Mouse (Mus musculus) lung, embryonic 15.5 days (tissue): ENCODE measurements around the gene Pold1. TPM values are rescaled to one million over a fixed set of nuclear protein-coding genes. Genes with fewer than 3 reads are reported as not detected.

ENCODE experiments used
- ATAC-seq: fragments of 200-750 bp; cut with Nextera tagmentation; 2 replicates; pipeline ENCODE4 v1.8.0; 2017; ENCODE audit warnings: moderate number of reproducible peaks, borderline replicate concordance; ENCODE audit not compliant: low FRiP score, low TSS enrichment; ENCODE audit errors: extremely low read depth
- H3K27ac ChIP-seq: fragments of 300-500 bp; sonication (generic); 2 replicates; pipeline ENCODE4 v1.5.1; 2015; ENCODE audit warnings: moderate library complexity, mild to moderate bottlenecking, inconsistent platforms
- H3K27me3 ChIP-seq: fragments of 300-500 bp; sonication (generic); 2 replicates; pipeline ENCODE4 v1.6.1; 2015; ENCODE audit warnings: inconsistent platforms
- H3K36me3 ChIP-seq: fragments of 300-500 bp; sonication (generic); 2 replicates; pipeline ENCODE4 v1.6.1; 2015; ENCODE audit warnings: inconsistent platforms
- H3K4me1 ChIP-seq: fragments of 300-500 bp; sonication (generic); 2 replicates; pipeline ENCODE4 v1.6.1; 2015; ENCODE audit warnings: inconsistent platforms
- H3K4me2 ChIP-seq: fragments of 300-500 bp; sonication (generic); 2 replicates; pipeline ENCODE4 v1.6.1; 2015; ENCODE audit warnings: inconsistent platforms, mild to moderate bottlenecking, moderate library complexity
- H3K4me3 ChIP-seq: fragments of 300-500 bp; sonication (generic); 2 replicates; pipeline ENCODE4 v1.5.1; 2015; ENCODE audit warnings: mild to moderate bottlenecking, inconsistent platforms
- H3K9ac ChIP-seq: fragments of 300-500 bp; sonication (generic); 2 replicates; pipeline ENCODE4 v1.6.1; 2015; ENCODE audit warnings: inconsistent platforms
- H3K9me3 ChIP-seq: fragments of 300-500 bp; sonication (generic); 2 replicates; pipeline ENCODE4 v1.6.1; 2016; ENCODE audit warnings: inconsistent platforms
- WGBS: fragments of 180-500 bp; shearing (Covaris S2); methylation state at CpG from one replicate; pipeline ENCODE4 v1.1.7; 2015; 5-methylcytosine and 5-hydroxymethylcytosine counted together
- polyA plus RNA-seq: library from polyadenylated mRNA; unstranded; fragments of >200 nt; fragmentation: Nextera tagmentation; extraction: Ambion mirVana; gene quantifications from 2 replicates; pipeline ENCODE4 v1.2.1, GENCODE M21; 2015

Pold1 gene
- polyA plus RNA-seq, 1 experiment from 2014 or later = 112 TPM

DNA sequence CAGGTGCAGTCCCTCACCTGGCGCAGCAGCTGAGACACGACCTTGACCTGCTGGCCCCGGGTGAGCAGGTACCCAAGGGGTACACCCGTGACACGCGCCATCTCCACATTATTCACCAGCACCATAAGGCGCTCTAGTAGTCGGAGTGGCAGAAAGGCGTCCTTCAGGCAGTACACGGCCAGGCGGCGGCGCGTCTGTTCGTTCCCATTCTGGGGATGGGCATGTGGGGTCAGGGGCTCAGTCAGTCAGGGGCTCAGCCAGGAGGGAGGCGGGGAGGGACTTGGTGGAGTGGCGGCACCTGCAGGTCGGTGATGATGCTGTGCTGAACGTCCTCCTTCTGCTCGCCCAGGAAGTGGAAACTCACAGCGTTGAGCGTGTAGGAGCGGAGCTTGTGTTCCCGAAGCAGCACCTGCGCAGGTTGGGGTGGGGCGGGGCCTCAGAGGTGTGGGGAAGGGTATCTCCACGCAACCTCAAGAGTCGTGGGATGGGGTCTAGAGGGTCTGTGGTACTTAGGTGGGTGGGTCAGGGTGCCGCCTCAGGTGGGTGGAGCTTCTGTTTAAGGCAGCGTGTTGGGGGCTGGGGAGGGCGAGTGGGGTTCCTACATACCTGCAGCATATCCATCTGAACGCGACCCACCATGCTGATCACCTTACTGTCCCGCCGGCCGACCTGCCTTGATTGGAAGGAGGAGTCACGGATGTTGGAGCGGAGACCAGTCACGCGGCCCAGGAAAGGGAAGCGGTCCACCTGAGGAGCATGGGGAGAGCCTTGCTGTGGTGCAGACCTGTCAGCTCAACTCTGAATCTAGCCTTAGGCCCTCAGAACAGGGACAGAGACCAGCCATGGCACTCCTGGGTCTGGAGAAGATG lies 9.7 kb downstream of the Pold1 start:
- H3K4me2 ChIP-seq = no peak overlapping the region
- H3K27me3 ChIP-seq = no peaks in the 10 kb centered on the region
- no peaks in the 10 kb centered on the region for H3K4me1 ChIP-seq
- ATAC-seq = no peak
- H3K9me3 ChIP-seq = no peaks in the 10 kb centered on the region
- H3K9ac ChIP-seq = no peak overlapping the region
- H3K4me3 ChIP-seq = no peak overlapping the region
- 88% methylated on average over 41 of the region's 41 CpGs for WGBS
- peaks cover 76% of the 10 kb centered on the region for H3K36me3 ChIP-seq
- H3K27ac ChIP-seq = no peak overlapping the region

DNA sequence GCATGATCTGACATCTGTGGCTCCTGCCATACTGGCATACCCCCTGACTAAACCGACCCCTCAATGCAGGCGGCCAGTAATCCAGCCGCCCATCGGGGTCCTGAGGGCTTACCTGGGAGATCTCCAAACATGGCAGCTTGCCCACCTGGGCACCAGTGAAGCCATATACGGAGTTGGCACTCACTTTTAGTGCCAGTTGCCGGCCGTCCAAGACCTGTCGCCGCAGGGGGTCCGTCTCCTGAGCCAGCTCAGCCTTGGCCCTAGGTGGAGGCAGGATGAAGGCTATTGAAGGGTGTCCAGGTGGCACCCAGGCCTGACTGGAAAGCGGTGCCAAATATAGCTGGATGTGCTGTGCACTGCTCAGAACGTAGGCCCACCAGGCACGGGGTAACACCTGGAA lies 11.2 kb downstream of the Pold1 start:
- Histone ChIP-seq H3K4me1 (no peaks in the 10 kb centered on the region), H3K27me3 (no peaks in the 10 kb centered on the region), H3K4me2 (no peak overlapping the region), H3K36me3 (peaks cover 84% of the 10 kb centered on the region), H3K9me3 (no peaks in the 10 kb centered on the region), H3K9ac (no peak overlapping the region), H3K4me3 (no peak overlapping the region), H3K27ac (no peak overlapping the region)
- 92% methylated on average over 13 of the region's 13 CpGs for WGBS
- no peak for ATAC-seq

DNA sequence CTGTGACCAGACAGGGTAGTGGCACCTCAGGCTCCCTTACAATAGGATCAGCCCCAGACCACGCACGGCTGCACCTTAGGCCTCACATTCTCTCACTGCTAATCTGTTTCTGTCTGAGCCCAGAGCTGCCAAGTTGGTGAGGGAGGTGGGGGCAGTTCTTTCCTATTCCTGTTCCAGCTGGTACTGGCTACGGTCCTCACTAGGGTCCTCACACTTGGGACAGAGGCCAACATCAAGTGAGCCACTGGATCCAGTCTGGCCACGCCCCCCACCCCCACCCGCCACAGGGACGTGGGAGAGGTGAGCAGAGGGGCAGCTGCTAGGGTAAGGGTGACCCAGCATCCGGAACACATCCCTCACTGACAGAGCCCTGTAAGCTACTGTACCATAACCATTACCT lies 11.6 kb downstream of the Pold1 start:
- peaks cover 81% of the 10 kb centered on the region for H3K36me3 ChIP-seq
- no peaks in the 10 kb centered on the region for H3K4me1 ChIP-seq
- no peak overlapping the region for H3K9ac ChIP-seq
- no peak overlapping the region for H3K4me2 ChIP-seq
- WGBS = 68% methylated on average over 7 of the region's 7 CpGs
- no peaks in the 10 kb centered on the region for H3K9me3 ChIP-seq
- H3K4me3 ChIP-seq = no peak overlapping the region
- ATAC-seq = no peak
- no peaks in the 10 kb centered on the region for H3K27me3 ChIP-seq
- no peak overlapping the region for H3K27ac ChIP-seq

DNA sequence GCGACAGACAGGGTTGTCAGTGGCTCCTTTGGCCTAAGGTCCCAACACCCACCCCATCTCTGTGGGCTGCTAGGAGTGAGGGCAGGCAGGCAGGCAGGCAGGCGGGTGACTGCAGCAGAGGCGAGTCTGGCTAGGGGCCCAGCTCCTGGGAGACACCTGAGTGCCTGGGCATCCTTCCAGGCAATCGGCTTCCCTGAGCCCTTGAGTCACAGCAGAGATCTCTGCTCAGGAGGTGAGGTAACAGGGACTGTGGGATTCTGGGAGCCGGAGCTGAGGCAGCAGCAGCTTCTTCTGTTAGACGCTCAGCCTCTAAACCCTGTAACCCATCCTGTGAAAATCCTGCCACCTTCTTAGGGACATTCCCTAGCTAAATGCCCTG lies 12.1 kb downstream of the Pold1 start:
- Histone ChIP-seq H3K9me3 (no peaks in the 10 kb centered on the region), H3K4me1 (no peaks in the 10 kb centered on the region), H3K27ac (no peak overlapping the region), H3K27me3 (no peaks in the 10 kb centered on the region), H3K9ac (no peak overlapping the region), H3K4me2 (no peak overlapping the region), H3K36me3 (peaks cover 79% of the 10 kb centered on the region), H3K4me3 (no peak overlapping the region)
- WGBS = 80% methylated on average over 6 of the region's 6 CpGs
- ATAC-seq = no peak

DNA sequence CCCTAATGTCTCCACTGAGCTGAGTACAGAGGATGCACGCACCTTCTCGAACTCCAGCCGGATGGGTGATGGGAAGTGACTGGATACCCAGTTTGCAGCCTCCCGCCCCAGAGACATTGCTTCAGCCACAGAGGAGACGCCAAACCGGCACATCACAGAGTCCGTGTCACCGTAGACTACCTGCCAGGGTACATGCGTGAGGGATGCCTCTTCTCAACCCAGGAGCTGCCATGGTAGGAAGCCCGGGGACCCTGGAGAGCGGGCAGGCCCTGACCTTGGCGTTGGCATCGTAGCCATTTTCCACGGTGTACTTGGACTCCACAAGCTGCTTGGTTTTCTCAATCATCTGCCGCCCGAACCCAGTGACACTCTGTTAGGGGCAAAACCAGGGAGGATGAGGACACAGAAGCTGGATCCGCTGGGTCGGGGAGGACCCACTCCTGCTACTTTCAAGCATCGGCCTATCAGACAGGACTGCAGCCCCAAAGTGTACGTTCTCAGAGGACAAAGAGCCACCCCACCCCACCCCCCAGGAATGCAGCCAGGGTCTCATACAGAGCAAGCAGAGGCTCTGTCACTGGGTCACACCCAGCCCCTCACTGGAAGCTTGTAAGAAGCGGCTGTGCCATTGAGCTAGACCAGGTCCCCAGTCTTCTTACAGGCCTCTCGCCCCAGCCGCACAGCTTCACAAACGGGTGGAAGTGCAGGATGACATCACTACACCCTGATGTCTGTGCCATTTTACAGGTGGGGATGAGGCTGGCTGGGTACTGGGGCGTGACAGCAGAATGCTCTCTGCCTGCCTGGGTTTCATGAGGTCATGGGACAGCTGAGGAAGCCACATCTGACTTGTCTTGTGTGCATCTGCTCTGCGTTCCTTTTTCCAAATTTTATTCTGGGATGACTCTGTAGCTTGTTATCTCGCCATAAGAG lies 12.7 kb downstream of the Pold1 start:
- Histone ChIP-seq H3K9me3 (no peaks in the 10 kb centered on the region), H3K27ac (no peak overlapping the region), H3K36me3 (peaks cover 72% of the 10 kb centered on the region), H3K27me3 (no peaks in the 10 kb centered on the region), H3K9ac (no peak overlapping the region), H3K4me3 (no peak overlapping the region), H3K4me2 (no peak overlapping the region), H3K4me1 (no peaks in the 10 kb centered on the region)
- ATAC-seq = no peak
- 90% methylated on average over 27 of the region's 27 CpGs for WGBS

DNA sequence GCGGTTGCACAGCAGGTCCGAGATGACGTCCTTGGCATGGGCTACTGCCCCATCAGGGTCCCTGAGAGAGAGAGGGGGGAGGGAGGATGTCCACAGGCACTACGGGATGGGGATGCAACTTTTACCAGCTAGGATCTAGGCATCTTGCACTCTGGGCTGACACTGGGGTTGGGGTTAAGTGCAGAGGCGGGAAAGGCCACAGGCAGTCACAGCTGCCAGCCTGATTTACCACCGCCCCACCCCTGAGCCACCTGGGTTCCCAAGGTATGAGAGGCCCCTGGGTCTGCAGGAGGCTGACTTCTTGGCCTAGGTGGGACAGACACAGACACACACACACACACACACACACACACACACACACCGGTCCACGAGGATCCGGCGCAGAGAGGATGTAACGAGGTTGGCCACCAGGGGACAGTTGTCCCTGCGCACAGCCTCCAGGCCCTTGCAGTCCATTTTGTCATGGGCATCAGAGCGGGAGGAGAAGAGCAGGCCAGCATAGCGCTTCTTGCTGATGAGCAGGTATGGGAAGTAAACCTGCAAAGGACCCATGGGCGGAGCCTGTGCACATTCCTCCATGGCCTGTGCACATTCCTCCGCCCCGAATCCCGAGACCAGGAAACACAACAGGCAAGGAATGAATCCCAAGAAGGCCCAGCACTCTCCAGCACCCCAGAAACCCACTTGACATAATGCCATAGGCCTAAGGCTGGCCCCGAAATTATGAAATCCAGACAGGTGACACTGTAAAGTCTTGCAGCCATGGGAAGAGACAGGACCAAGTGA lies 13.8 kb downstream of the Pold1 start:
- no peak overlapping the region for H3K27ac ChIP-seq
- no peak overlapping the region for H3K4me2 ChIP-seq
- H3K9me3 ChIP-seq = no peaks in the 10 kb centered on the region
- H3K27me3 ChIP-seq = no peaks in the 10 kb centered on the region
- 79% methylated on average over 19 of the region's 19 CpGs for WGBS
- no peak for ATAC-seq
- no peaks in the 10 kb centered on the region for H3K4me1 ChIP-seq
- H3K36me3 ChIP-seq = peaks cover 63% of the 10 kb centered on the region
- H3K4me3 ChIP-seq = no peak overlapping the region
- no peak overlapping the region for H3K9ac ChIP-seq

DNA sequence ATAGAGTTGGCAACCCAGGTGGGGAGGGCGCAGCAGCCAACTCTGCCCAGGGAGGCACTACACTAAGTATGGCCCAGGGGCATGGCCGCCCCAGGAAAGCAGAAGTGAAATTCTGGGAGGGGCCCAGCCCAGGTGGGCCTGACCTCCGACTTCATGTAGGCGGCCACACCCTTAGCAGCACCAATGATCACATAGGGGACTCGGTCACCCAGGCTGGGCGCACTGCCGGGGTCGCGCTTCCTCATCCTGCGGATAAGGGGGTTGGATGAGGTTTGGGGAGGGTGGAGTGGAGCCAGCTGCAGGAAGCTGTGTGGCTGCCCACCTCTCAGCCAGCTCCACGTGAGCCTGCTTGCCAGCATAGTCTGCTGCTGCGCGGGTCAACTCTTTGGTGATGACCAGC lies 14.4 kb downstream of the Pold1 start:
- Histone ChIP-seq H3K4me3 (no peak overlapping the region), H3K4me1 (no peaks in the 10 kb centered on the region), H3K9me3 (no peaks in the 10 kb centered on the region), H3K27ac (no peak overlapping the region), H3K36me3 (peaks cover 57% of the 10 kb centered on the region), H3K4me2 (no peak overlapping the region), H3K27me3 (peaks cover 3% of the 10 kb centered on the region; the same call in 1 of the 2 replicates), H3K9ac (no peak overlapping the region)
- no peak for ATAC-seq
- 89% methylated on average over 13 of the region's 13 CpGs for WGBS

DNA sequence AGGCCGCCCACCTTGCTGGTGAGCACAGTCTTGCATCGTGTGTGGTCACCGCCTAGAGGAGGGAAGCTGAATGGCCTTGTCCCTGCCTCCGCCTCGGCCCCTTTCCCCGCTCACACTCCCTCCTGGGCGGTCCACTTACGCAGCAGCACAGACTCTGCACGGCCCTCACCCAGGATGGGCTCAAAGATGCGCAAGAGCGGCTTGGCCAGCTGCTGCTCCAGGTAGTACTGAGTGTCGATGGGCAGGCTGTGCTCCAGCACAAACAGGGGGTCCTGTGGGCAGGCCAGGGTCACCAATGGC lies 15.0 kb downstream of the Pold1 start:
- 80% methylated on average over 12 of the region's 12 CpGs for WGBS
- Histone ChIP-seq H3K27ac (no peak overlapping the region), H3K9me3 (no peaks in the 10 kb centered on the region), H3K27me3 (peaks cover 8% of the 10 kb centered on the region), H3K9ac (no peak overlapping the region), H3K4me2 (no peak overlapping the region), H3K36me3 (peaks cover 52% of the 10 kb centered on the region), H3K4me1 (no peaks in the 10 kb centered on the region), H3K4me3 (no peak overlapping the region)
- ATAC-seq = no peak

DNA sequence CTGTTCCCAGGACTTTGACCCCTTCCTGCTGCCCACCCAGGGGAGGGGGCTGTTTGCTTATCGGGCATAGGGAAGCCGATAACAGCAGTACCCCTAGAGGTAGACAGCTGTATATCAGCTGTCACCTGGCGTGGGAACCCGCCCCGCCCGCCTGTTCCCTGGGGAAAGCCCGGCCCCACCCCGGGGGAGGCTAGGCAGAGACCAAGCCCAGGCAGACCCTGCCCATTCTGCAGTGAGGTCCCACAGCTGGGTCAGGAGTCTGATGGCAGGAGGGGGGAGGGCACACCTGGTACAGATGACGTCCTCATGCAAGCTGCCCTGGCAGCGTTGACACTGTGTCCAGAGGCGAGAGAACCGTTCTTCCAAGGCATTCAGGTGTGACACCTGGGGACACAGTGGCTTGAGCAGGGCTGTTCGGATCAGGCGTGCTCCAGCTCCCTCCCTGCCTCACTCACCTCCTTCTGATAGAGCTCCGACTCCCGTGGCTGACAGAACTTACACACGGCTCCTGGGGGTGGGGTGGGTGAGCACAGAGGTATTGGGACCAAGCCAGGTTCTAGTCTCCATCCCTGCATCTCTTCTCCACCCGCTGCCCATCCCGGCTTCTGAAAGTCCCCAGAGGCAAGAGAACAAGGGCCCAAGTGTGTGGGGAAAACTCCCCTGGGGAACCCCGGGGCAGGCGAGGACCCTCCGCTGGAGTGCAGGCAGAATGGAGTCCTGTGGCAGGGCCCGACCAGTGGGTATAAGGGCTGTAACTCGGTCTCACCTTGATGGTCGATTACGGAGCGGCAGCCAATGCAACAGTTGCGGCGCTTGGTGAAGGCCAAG lies 15.5 kb downstream of the Pold1 start:
- no peaks in the 10 kb centered on the region for H3K9me3 ChIP-seq
- no peak for ATAC-seq
- no peak overlapping the region for H3K4me2 ChIP-seq
- H3K4me1 ChIP-seq = no peaks in the 10 kb centered on the region
- H3K27me3 ChIP-seq = peaks cover 13% of the 10 kb centered on the region
- H3K36me3 ChIP-seq = peaks cover 46% of the 10 kb centered on the region
- H3K9ac ChIP-seq = no peak overlapping the region
- H3K27ac ChIP-seq = no peak overlapping the region
- WGBS = 80% methylated on average over 29 of the region's 29 CpGs
- no peak overlapping the region for H3K4me3 ChIP-seq

DNA sequence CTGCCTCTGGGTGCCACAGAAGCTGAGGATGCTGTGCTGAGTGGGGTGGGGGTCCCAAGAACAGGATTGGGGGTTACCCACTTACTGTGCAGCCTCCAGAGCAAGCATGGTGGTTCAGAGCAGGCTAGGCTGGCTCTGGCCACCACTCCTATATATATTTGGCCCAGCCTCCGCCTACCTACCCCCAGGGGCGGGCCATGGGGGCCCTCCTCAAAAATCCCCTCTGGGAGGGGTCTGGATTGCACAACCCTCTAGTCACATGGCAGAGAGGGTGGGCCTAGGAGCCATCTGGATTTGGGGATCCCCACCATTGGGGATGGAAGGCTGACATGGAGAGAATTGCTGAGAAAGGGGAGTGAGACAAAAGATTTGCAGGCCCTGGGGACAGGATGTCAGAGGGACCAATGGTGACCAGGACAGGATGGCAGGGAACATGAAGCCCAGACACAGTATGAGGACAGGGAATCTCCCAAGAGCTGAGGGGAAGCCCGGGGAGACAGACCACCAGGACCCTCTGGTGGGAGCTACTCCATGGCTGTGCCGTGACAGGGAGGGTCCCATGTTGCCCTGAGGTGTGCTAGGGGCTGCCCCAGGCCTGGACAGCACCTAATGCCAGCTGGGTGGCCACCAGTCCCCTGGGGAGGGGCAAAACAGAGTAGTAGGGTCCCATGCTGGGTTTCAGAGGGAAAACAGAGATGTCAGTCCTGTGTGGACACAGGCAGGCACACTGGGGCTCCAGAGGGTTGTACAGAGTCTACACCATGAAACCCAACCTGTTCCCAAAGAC lies 16.5 kb downstream of the Pold1 start, which contains the start of gene Spib:
Gene Spib, minus strand, starts transcription at position 126 of the 787 bp plus-strand sequence.
- WGBS = 88% methylated on average over 4 of the region's 4 CpGs

More for the DNA sequence above, 16.5 kb downstream of the Pold1 start, which contains the start of gene Spib:
- no peak within 1 kb of the TSS for H3K9ac ChIP-seq
- no peak within 1 kb of the TSS for H3K27ac ChIP-seq
- H3K4me2 ChIP-seq = no peak within 1 kb of the TSS
- H3K36me3 ChIP-seq = peaks cover 37% of the 10 kb centered on the region
- peaks cover 5% of the 10 kb centered on the region for H3K4me1 ChIP-seq
- H3K4me3 ChIP-seq = no peak within 1 kb of the TSS
- ATAC-seq = no peak
- peaks cover 18% of the 10 kb centered on the region for H3K27me3 ChIP-seq
- H3K9me3 ChIP-seq = no peaks in the 10 kb centered on the region
